ENCODE assay signal across 8 mouse cellular contexts in genomic region chr4:143258517-143258916, GRCm38 (mm10). TPM values are rescaled to one million over a fixed set of nuclear protein-coding genes. Genes with fewer than 3 reads are reported as not detected.
DNase-seq lines count a peak whose midpoint lies in the region; ATAC-seq and TF ChIP-seq lines count a peak whose summit lies in the region.

No protein-coding gene starts in this region.

- H3K27ac ChIP-seq in kidney, adult 2 months (ENCODE audit: insufficient read depth, low read depth, low read length) = no peak overlapping the region
- H3K27ac ChIP-seq in liver, postnatal 0 days (ENCODE audit: low read depth) = no peak overlapping the region
- H3K27ac ChIP-seq in neural tube, embryonic 12.5 days = no peak overlapping the region

- H3K4me2 ChIP-seq in liver, postnatal 0 days (ENCODE audit: low read depth, low read length) = 0 out of 2 replicates have a peak overlapping the region, but pooled peaks have one; percentile 27
- H3K4me2 ChIP-seq in neural tube, embryonic 12.5 days (replicated peaks) = peak overlapping the region; percentile 38

- TF ChIP-seq EP300 in liver, postnatal 0 days (IDR thresholded peaks at IDR 0.05; ENCODE audit: low read depth) = no peak

- no peak for ATAC-seq in liver, postnatal 0 days
- peak; percentile 23; the same call in 1 of the 2 replicates for ATAC-seq in neural tube, embryonic 12.5 days (ENCODE audit: low FRiP score, low read depth)

- no peak overlapping the region for H3K4me3 ChIP-seq in kidney, adult 2 months (ENCODE audit: insufficient read depth, low read depth, low read length)
- 0 out of 2 replicates have a peak overlapping the region, but pooled peaks have one; percentile 3 for H3K4me3 ChIP-seq in liver, postnatal 0 days (ENCODE audit: low read depth, low read length)
- H3K4me3 ChIP-seq in neural tube, embryonic 12.5 days = no peak overlapping the region

- WGBS in kidney, adult 2 months = 36% methylated on average over 19 of the region's 19 CpGs
- WGBS in liver, postnatal 0 days (ENCODE audit: insufficient replicate concordance) = 30% methylated on average over 19 of the region's 19 CpGs
- 37% methylated on average over 19 of the region's 19 CpGs for WGBS in neural tube, embryonic 12.5 days

- peak; percentile 7 for DNase-seq in layer of hippocampus, adult 11-12 months (ENCODE audit: low spot score)
- DNase-seq in layer of hippocampus, adult 9-11 months = no peak
- DNase-seq in c-Kit-positive CD71-positive TER-119-positive erythroid progenitor cells, embryonic 14.5 days (ENCODE audit: low spot score) = peak; percentile 28
- DNase-seq in gastrocnemius, postnatal 25 days = peak; percentile 39
- peak; percentile 9 for DNase-seq in kidney, adult 2 months
- peak; percentile 77 for DNase-seq in liver, postnatal 0 days
- peak; percentile 54 for DNase-seq in urinary bladder, adult 2 months (ENCODE audit: low spot score)

- no peaks in the 10 kb centered on the region for H3K4me1 ChIP-seq in kidney, adult 2 months (ENCODE audit: control insufficient read depth, insufficient read depth, low read length)
- peaks cover 3% of the 10 kb centered on the region; the same call in 1 of the 2 replicates for H3K4me1 ChIP-seq in liver, postnatal 0 days (ENCODE audit: insufficient read depth)
- H3K4me1 ChIP-seq in neural tube, embryonic 12.5 days = peaks cover 11% of the 10 kb centered on the region; the same call in 1 of the 2 replicates

- H3K27me3 ChIP-seq in kidney, adult 2 months (replicated peaks; ENCODE audit: control insufficient read depth, insufficient read depth, low read length) = no peaks in the 10 kb centered on the region
- H3K27me3 ChIP-seq in liver, postnatal 0 days (ENCODE audit: insufficient read depth, low read length) = no peaks in the 10 kb centered on the region
- H3K27me3 ChIP-seq in neural tube, embryonic 12.5 days (replicated peaks) = no peaks in the 10 kb centered on the region

- no peaks in the 10 kb centered on the region for H3K36me3 ChIP-seq in kidney, adult 2 months (ENCODE audit: control insufficient read depth, insufficient read depth, low read length)
- no peaks in the 10 kb centered on the region for H3K36me3 ChIP-seq in liver, postnatal 0 days (replicated peaks; ENCODE audit: insufficient read depth, low read length)
- no peaks in the 10 kb centered on the region for H3K36me3 ChIP-seq in neural tube, embryonic 12.5 days

- peak; percentile 48 for TF ChIP-seq CTCF in kidney, adult 2 months (conservative IDR thresholded peaks at IDR 0.05; ENCODE audit: insufficient read depth, insufficient read length, low read depth, low read length)
- peak; percentile 69 for TF ChIP-seq CTCF in liver, postnatal 0 days (IDR thresholded peaks at IDR 0.05; ENCODE audit: low read depth)

- no peak for TF ChIP-seq POLR2A in kidney, adult 2 months (IDR thresholded peaks at IDR 0.05; ENCODE audit: low read depth, low read length)

- H3K9ac ChIP-seq in liver, postnatal 0 days (replicated peaks) = no peak overlapping the region
- no peak overlapping the region for H3K9ac ChIP-seq in neural tube, embryonic 12.5 days

- H3K9me3 ChIP-seq in liver, postnatal 0 days (ENCODE audit: low read length) = no peaks in the 10 kb centered on the region
- H3K9me3 ChIP-seq in neural tube, embryonic 12.5 days = no peaks in the 10 kb centered on the region

RNA-seq across cellular contexts. Expression of gene Pdpn, which starts 40.8 kb away (rescaled TPM):
- total RNA-seq in gastrocnemius, postnatal 25 days (2021) = 10 to 100 TPM in 1 of 2 experiments, 1 to 10 TPM in 1; 9.5 to 11.5 TPM
- polyA plus RNA-seq in kidney, adult 2 months (2012; rRNA removed) = 3.2 and 4.5 TPM in 2 replicates
- 1.6 TPM in 2 replicates for polyA plus RNA-seq in liver, postnatal 0 days (2015; fragmentation: Nextera tagmentation; extraction: Ambion mirVana)
- 116 and 121 TPM in 2 replicates for polyA plus RNA-seq in neural tube, embryonic 12.5 days (2016; fragmentation: Nextera tagmentation; extraction: Ambion mirVana)
- 64.0 and 72.1 TPM in 2 replicates for polyA plus RNA-seq in urinary bladder, adult 2 months (2012; rRNA removed)

RNA-seq across cellular contexts. Expression of gene Prdm2, which starts 45.7 kb away (rescaled TPM):
- total RNA-seq in gastrocnemius, postnatal 25 days (2021) = 10 to 100 TPM; 16.2 to 21.1 TPM
- 10.1 and 13.9 TPM in 2 replicates for polyA plus RNA-seq in kidney, adult 2 months (2012; rRNA removed)
- polyA plus RNA-seq in liver, postnatal 0 days (2015; fragmentation: Nextera tagmentation; extraction: Ambion mirVana) = 2.6 and 4.1 TPM in 2 replicates
- polyA plus RNA-seq in neural tube, embryonic 12.5 days (2016; fragmentation: Nextera tagmentation; extraction: Ambion mirVana) = 19.0 and 20.0 TPM in 2 replicates
- 12.1 and 18.0 TPM in 2 replicates for polyA plus RNA-seq in urinary bladder, adult 2 months (2012; rRNA removed)

Comparison
In these comparisons a context has a peak if more than half of its experiments do, and no peak if none do; other contexts are left out.
1. RNA of gene Pdpn, which starts 40.8 kb away (polyA plus RNA-seq): 116 to 121 TPM in neural tube, embryonic 12.5 days and 64.0 to 72.1 TPM in urinary bladder, adult 2 months; 3.2 to 4.5 TPM in kidney, adult 2 months and 1.6 TPM in liver, postnatal 0 days; every median in the first group is over 10 times any median in the second.